Mouse (Mus musculus) liver, embryonic 14.5 days (tissue): ENCODE measurements around the gene Zfp750.

ENCODE experiments used
- CTCF ChIP-seq: IDR thresholded peaks from 2 replicates; pipeline ENCODE4 v1.5.1; 2016; ENCODE audit warnings: antibody characterized with exemption, low read depth, control low read depth
- EP300 ChIP-seq: IDR thresholded peaks from 2 replicates; pipeline ENCODE4 v1.6.1; 2016; ENCODE audit warnings: antibody characterized with exemption, low read depth

GRCm38 (mm10) chr11:121508478-121508877 is 10.7 kb downstream of the Zfp750 start:
- TF ChIP-seq CTCF (no peak), EP300 (no peak)
